Mouse (Mus musculus): ENCODE measurements around the gene Ttll3.

Ttll3 gene

DNA sequence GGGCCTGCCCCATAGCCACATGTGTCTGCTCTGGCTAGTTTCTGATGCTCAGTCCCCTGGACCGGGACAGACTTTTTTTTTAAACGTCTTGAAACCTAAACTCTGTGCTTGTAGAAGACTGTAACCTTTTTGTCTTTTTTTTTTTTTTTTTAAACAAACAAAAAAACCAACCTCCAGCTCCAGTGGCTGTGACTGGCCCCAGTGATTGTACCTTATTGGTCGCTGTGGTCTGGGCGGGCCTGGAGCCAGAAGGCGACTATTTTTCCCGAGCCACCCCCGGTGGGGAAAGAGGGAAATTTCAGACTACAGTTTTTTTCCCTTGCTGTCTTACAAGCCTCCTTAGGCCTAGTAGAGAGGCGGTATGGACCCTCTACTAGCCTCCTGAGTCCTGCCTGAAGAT, at the start of gene Ttll3:
TSS of gene Ttll3 (plus strand) at position 301 of the 400 bp plus-strand sequence.
- no peak for DNase-seq (ENCODE audit: low read depth)

DNA sequence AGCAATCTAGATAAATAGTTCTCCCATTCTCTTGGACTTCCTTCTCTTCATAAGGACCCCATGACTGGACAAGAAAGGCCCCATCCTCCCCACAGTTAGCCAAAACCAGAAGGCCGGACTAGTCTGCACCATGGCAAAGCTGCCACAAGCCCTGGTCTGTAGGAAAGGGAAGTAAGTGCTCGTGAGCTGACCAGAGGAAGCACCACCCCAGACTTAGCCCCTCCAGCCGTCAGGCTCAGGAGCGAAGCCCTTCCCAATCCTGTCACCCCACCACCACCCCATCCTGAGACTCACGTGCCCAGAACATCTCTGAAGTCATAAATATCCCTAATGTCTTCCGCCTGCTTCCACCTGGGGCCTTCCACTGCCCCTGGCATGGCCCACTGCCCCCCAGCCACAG, 47.5 kb upstream of the Ttll3 start:
- no peak for DNase-seq (ENCODE audit: low read depth)

DNA sequence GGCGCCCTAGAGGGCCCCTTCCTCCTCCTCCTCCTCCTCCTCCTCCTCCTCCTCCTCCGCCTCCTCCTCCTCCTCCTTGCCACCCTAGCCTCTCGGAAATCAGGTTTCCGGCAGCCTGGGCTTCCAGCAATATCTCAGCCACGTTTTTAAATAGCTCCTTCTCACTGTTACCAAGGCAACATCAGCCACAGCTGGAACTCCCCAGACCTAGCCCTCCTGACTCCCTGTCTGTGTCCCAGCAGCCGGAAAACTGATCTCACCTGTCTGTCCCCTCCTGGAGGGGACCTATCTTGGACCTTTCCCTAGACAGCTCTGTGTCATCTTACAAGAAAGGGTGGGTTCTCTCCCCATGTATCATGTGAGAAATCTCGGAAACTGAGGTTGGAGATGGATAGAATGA, 46.8 kb upstream of the Ttll3 start:
- DNase-seq (ENCODE audit: low read depth) = no peak

DNA sequence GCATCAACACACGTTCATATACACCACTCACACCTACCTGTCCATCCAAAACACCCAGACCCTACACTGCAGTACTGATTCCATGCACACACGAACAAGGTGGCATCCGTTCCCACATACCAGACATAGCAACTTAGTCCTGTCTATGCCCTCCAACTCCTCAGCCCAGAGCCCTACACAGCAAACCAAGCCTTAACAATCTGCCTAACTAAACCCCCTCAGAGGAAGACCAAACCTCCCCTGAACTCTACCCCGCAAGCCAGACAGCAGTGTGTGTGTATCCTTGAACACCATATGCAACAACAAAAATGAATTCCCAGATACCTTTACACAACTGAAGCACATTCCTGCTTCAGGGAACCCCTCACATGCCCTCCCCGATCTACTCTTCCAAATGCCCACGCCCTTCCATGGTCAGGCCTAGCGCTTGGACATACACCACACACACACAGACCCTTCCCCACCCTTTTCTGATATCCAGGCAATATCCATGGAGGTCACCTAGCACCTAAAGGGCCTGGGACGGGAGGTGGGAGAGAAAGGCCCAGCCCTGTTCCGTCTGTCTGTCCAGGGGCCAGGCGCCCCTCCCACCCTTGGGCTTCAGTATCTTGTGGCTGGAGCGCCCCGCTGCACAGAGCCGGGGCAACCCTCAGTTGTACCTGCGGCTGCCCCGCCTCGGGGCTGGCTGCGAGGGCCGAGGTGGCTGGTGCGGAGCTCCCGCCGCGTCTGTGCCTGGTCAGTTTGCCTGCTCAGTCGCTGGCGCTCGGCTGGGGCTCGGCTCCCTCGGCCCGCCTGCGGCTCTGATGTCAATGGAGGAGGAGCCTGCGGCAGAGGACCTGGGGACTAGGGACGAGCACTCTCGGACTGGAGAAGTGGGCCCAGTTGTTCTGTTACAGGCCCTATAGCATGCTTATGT, 45.6 kb upstream of the Ttll3 start, which contains the start of gene Camk1:
TSS of gene Camk1 (minus strand) at position 808 of the 916 bp plus-strand sequence.
- DNase-seq (ENCODE audit: low read depth) = peak; percentile 32

DNA sequence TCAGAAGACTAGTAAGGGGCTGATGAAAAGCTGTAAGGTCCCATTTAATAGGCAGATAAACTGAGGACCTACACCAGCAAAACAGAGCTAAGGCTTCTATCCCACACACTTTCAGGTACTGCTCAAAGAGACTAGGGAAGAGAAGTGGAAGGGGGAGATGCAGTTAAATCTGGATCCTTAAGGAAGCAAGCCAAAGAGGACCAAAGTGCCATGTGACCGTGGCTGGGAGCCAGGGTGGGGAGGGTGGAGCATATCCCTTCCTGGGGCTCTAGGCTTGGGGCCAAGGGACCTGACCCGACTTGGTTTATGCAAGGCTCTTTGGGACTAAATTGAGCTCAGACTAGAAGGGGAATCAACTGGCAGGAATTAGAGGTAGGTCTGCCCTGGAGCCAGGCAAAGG, 44.7 kb upstream of the Ttll3 start:
- DNase-seq (ENCODE audit: low read depth) = no peak

DNA sequence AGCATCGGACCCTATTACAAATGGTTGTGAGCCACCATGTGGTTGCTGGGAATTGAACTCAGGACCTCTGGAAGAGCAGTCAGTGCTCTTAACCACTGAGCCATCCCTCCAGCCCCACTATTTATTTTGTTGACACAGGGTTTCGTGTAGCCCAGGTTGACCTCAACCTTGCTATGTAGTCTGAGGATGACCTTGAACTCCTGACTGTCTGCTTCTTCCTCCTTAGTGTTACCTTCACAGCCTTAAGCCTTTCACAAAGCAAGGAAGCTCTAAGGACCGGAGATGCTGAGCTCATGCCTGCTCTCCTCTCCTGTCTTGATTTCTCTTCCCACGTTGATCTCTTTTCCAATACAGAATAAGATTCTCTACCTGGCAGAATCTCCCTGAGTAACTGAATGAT, 42.2 kb upstream of the Ttll3 start:
- DNase-seq (ENCODE audit: low read depth) = no peak

DNA sequence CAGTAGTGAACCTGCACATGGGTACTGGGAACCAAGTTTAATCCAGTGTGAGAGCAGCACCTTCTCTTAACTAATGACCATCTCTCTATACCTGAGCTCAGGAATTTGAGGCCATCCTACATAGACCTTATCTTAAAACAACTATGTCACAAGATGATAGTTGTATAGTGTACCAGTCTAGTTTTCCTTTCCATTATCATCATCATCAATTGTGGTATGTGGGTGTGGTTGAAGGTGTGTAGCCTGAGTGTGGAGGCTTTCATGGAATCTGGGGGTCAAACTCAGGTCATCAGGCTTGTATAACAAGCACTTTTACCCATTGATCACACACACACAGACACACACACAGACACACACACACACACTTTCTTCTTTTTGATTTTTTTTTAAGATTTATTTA, 38.5 kb upstream of the Ttll3 start:
- DNase-seq (ENCODE audit: low read depth) = no peak

DNA sequence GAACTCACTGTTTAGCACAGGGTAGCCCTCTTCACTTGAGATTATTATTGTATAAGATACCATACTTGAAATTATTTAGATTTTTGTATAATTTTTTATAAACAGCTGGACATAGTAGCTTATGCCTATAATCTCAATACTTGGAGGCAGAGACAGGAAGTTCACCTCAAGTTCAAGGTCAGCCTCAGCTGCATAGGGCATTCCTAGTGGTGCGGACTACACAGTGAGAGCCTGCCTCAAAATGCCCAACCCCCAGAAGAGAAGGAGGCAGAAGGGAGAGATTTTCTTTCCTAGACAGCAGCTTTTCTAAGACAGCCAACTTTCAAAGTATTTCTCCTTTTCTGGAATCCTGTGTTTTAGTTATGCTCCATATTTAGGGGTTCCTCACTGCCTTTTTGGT, 37.9 kb upstream of the Ttll3 start:
- no peak for DNase-seq (ENCODE audit: low read depth)

DNA sequence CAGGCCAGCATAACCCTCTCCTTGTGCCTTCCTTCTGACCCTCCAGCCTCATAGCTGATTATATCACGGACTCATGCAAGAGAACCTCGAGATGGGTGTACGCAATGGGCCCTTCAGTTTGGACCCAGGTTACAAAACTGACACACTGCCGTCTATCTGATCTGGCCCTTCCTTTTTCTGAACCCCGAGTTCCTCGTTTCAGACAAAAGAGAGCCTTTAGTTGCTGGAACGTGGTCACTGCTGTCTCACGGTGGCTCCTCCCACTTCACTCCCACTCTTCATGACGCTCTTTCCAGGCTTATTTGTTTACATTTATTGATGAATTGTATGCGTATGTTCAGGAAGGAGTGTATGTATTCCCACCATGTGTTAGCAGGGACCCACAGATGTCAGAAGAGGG, 37.4 kb upstream of the Ttll3 start:
- DNase-seq (ENCODE audit: low read depth) = no peak

DNA sequence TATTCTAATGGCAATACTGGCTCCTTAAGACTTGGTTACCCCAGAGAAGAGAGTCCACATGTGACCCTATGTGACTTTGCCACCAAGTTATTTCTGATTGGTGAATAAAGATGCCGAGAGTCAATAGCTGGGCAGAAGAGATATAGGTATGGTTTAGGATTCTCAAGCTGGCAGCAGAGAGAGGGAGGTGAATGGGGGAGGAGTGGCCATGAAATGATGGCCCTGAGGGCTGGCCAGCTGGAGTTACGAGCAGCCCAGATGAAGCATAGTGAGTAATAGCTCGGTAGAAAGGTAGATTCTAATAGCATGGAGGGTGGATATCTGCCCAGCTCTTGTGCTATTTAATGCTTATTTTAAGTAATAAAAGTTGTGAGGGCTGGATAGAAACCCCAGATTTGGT, 36.2 kb upstream of the Ttll3 start:
- DNase-seq (ENCODE audit: low read depth) = no peak

DNA sequence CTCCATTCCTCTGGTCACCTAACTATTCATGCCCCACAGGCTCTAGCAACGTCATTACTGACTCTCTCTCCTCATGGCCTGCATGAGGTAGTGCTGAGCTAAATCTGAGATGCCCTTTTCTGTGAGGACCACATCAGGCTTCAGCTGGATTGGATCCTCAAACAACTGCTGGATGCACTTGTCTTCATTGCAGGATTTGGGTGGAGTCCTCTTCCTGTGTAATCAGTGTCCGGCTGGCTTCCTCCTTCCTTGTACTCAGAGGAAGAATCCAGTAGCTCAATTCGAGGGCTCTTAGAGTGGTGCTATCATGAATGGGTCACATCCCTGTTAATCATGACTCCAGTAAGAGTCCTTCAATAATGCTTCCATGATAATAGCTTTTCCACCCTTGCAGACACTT, 35.4 kb upstream of the Ttll3 start:
- no peak for DNase-seq (ENCODE audit: low read depth)

DNA sequence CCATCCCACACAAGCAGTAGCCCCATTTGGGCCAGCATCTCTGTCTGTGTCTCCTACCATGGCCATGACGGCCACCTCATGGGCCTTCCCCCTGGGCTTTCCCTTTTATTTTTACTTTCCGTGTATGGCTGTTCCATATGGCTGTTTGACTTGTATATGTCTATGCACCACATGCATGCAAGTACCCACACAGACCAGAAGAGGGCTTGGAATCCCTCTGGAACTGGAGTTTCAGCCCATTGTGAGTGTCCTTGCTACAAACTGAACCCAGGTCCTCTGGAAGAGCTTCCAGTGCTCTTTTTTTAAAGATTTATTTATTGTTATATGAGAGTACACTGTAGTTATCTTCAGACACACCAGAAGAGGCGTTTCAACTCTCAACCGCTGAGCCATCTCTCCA, 27.6 kb upstream of the Ttll3 start:
- no peak for DNase-seq (ENCODE audit: low read depth)

DNA sequence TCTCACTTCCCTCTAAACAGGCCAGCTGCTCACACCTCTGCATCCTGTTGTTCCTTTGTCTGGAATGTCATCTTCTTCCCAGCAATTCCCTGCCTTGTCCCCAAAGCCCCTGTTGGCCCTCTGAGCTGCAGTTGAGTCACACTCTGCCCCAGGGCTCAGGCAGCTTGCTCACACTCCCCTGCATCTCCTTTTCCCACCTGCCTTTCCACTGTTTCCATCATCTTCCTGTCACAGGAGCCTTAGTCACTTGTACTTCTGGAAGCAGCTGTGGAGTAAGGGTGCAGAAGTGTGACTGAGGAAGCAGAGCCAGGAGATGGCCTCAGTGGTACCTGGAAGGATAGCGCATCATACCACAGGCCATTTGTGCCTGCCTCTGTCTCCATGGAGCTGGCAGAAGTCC, 26.8 kb upstream of the Ttll3 start:
- DNase-seq (ENCODE audit: low read depth) = no peak

DNA sequence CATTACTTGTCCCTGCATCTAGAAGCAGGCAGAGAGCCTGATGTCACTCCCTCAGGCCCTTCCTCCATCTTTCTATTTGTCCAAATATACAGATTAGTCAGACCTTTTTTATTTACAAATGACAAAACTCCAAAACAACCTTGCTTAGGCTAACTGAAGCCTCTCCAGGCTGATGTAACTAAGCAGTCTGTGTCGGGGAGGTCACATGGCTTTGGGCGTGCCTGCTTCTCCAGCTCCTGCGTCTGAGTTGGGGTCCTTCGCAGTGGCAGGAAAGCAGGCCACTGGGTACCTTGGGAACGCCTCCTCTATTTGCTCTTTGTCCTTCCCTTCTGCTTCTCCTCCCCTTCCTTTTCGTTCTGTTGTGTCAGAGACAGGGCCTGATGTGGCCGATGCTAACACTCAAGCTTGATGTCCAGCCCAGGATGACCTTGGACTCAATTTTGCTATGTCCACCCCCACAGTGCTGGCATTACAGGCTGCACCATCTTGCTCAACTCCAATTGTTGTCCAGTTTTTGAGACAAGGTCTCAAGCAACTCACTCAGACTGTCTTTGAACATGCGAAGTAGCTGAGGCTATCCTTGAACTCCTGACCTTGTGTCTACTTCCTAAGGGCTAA, 24.4 kb upstream of the Ttll3 start:
- DNase-seq (ENCODE audit: low read depth) = no peak

DNA sequence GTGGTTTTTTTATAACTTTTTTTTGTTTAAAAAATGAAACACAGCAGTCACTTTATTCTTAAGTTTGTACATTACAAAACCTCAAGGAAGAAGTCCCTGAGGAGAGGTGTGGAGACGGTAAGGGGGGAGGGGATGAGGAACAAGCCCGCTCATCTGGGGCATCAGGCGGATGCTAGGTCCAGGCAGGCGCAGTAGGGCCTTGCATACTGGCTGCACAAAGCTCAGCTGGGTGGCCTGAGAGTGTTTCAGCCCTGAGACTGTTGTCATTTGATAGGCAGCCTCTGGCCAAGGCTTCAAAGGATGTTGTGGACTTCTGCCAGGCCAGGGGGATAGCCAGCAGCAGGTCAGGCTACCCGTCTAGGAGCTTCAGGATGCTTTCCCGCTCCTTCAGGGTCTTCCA, 22.4 kb upstream of the Ttll3 start:
- no peak for DNase-seq (ENCODE audit: low read depth)

DNA sequence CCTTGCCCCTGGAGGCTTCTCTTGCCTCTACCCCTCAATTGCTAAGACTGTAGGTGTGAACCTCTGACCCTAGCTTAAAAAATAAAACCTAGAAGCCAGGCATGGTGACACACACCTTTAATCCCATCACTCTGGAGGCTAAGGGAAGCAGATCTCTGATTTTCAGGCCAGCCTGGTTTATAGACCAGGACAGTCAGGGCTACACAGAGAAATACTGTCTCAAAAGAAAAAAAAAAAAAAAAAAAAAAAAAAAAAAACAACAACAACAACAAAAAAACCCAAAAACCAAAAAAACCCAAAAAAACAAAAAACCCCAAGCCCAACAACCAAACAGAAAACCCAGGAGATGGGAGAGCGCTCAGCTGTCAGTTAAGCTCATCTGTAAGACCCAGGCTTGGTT, 21.5 kb upstream of the Ttll3 start:
- DNase-seq (ENCODE audit: low read depth) = no peak

DNA sequence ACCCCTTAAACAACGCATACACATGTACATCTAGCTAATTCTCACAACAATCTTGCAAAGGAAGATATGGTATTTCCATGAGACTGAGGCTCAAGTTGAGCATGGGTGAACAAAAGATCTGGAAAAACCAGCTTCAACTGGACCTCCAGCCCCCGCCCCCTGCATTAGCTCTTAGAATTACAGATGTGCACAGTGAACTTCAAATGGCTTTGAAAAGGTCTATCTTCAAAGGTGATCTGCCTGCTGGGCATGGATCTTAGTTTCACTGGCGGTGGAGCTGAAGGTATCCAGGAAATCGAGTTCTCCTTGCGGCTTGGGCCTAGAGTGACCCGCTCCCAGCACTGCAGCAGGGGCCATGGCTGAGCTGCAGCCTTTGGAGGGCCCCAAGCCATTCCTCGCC, 20.9 kb upstream of the Ttll3 start:
- DNase-seq (ENCODE audit: low read depth) = no peak

DNA sequence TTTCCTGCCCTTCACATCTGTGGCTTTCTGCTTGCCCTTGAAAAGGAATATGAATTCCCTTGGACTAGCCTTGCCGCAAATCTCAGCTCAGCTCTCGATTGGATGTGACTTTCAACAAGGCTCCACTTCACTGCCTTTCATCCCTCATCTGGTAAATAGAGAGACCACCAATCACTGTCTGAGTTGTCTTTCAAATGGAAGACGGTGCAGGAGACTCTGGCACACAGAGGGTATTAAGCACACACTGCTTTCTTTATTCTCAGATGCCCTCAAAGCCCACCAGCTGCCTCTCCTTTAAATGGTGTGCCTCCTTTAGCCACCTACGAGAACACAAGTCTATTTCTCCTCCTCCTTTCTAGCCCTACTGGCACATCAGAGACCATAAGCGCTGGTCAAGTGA, 20.5 kb upstream of the Ttll3 start:
- DNase-seq (ENCODE audit: low read depth) = no peak

DNA sequence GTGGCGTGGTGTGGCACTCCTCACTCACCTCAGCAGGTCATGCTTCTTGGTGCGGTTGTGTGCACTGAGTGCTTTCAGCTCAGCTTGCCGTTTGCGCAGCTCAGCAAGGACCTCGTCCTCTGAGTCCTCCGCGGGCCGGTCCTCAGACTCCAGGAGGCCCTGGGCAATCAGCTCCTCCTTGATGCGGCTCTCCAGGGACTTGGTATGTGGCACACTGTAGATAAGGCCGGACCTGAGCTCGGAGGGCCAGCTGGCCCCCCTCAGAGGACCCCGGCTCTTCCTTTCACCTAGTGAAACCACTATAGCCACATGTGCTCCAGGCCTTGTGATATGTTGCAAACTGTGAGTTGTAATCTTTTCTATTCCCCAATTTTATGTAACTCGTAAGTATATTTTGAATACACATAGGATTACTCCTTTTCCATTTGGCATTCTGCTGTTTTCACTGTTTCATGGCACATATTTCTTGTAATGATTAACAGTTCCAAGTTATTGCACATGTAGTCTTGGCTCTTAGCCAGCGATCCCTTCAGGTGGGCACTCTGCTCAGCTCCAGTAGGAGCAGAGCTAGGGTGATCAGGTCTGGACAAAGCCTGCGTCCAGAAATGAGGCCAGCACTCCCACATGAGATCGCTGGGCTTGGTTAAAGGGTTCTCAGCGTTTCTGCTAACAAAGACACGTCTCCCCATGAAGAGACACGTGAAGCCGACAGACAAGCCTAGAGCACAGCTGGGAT, 18.7 kb upstream of the Ttll3 start:
- DNase-seq (ENCODE audit: low read depth) = no peak

DNA sequence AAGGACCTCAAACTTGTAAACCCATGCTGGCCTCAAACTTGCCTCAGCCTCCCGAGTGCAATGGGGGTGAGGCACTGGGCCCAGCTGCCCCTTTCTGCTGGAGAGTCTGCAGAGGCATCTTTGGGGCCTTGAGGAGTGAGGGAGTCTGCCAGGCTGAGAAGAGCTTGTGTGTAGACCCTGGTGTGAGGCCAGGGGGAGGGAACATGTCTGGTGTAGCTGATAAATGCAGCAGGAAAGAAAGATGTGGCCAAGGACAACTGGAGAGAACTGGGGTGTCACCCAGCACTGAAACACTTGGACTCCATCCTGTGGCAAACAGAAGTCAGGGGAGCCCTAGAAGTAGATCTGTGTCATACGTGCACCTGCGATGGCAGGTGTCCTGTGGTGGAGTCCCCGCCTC, 15.6 kb upstream of the Ttll3 start:
- DNase-seq (ENCODE audit: low read depth) = no peak

DNA sequence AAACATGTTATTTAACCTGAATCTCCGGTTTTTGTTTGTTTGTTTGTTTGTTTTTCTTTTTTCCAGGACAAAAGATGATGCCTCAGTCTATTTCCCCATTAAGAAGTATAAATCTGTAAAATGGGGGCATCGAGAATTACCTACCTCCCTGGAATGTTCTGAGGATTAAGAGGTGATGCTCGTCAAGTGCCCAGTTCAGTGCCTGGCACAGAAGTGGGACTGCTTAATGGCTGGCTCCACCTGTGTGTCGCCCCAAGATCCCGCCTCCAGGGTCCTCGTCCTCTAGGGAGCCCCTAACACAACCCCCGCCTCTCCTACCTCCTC, 11.9 kb upstream of the Ttll3 start:
- no peak for DNase-seq (ENCODE audit: low read depth)

DNA sequence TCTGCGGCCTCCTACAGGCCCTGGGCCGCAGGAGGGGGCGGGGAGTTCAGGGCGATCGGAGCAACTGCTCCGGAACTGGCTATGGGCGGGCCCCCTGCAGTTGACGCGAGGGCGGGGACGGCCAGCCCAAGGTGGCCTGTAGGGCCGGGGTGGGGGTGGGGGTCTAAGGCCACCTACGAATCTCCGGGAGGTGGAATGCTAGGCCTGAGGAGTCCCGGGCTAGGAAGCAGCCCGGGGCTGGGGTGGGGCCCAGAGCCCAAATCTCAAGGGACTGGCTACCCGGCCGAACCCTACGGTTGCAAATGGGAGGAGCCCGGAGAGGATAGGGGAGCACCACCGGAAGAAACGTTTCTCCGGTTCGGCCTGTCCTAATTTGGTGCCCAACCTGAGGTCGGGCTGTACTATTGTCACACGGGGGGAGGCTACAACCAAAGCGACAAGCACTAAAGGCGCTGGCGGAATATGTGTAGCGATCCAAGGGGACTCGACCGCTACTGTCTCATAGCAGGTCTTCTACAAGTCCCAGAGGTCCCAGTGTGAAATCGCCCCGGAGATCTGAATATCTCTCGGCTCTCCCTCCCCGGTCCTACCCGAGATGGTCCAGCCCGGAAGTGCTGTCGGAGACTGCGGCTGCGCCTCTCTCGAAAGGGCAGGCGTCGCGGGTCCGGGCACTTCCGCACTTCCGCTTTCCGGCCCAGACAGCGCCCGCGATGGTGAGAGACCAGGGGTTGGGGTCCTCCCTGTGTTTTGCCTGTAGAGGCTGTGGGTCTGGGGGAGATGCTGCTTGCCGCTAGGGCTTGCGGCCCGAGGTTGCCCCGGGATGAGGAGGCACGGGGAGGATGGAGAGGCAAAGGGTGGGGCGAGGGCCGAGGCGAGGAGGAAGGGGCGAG, 11.3 kb upstream of the Ttll3 start, which contains the start of the genes Tada3 and Arpc4:
TSS of gene Tada3 (minus strand) at position 388 of the 890 bp plus-strand sequence.
TSS of gene Arpc4 (plus strand) at position 620 of the 890 bp plus-strand sequence.
- peak; percentile 97 for DNase-seq (ENCODE audit: low read depth)

Measured in induced T-regulatory cell, adult 2 months (primary cell).